Mouse (Mus musculus) stomach, adult 2 months (tissue): ENCODE data around the gene Sec23b. TPM values are rescaled to one million over a fixed set of nuclear protein-coding genes. Genes with fewer than 3 reads are reported as not detected.

ENCODE experiments used
- polyA plus RNA-seq: library from polyadenylated mRNA; depleted of rRNA; stranded (reverse); fragments of >200 nt; gene quantifications from 2 replicates; pipeline ENCODE4 v1.2.3, GENCODE M21; 2012; rRNA removed

Gene Sec23b
- 20.6 and 21.8 TPM in 2 replicates for polyA plus RNA-seq

DNA sequence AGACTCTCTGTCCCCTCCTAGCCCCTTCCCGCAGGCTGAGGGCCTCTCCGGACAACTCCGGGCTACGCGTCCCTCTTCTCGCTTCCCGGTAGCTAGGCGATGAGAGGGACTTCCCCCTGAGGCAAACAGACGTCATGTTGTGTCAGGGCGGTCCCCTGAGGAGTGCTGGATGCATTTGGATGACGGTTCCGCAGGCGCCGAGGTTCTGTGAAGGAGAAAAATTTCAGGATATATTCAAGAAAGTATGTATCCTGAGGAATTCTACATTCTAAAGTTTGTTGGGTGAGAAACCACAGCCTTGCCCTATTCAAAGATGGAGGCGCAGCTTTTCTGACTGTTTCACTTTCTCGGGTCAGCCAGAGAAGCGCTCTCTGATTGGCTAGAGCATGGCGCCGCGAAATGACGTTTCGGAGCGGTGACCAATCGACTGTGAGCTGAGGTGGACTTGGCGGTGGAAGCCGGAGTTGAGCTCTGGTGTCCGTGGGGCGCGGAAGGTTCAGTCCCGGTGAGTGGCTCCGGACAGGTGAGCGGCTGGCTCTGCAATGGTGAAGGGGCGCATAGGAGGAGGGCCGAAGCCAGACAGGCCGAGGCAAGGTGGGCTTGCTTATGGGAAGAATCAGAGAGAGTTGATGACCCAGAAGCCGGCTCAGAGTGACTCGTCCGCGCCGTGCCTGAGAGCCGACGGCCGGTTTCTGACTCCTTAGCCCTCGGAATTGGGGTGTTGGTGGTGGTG, at the start of gene Sec23b:
Gene Sec23b (plus strand): TSS at position 410 of the 733 bp plus-strand sequence.

DNA sequence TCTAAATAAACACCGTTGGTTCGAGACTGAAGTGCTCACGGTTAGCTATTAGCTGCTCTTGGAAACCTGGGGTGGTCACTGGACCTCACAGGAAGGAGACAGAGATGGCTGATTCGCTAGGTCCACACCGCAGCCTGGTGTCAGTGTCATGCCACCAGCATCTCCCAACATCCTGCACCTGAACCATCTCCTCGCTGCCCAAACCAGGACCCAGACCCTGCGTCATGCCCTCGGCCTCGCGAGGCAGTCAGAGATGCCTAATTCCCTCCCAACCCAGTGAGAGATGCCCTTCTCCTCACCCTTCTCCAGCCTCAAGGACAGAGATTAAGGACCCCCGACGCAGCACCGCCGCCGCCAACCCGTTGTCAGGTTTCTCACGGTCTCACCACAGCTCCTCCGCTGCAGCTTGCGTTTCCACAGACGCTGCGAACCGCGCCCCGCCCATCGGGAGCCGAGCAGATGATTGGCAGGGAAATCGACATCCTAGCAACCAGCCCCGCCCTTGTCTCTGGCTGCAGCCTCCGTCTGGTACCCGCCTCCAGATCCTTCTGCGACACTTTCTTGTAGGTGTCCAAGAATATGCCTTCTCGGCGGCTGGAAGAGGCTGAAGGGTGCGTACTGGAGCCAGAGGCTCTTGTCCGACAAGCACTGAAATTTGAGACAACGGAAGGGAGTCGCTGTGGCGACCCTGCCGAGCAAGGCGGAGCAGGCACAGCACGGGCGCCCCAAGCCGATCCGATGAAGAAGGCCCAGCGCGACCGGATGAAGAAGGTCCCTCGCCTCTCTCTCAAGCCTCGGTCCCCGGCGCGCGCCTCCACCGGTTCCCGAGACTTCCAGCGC, 28.8 kb upstream of the Sec23b start, which contains the start of the genes Dzank1 and Polr3f:
Gene Dzank1 (minus strand): TSS at position 434 of the 840 bp plus-strand sequence.
Gene Polr3f (plus strand): TSS at position 738 of the 840 bp plus-strand sequence.

DNA sequence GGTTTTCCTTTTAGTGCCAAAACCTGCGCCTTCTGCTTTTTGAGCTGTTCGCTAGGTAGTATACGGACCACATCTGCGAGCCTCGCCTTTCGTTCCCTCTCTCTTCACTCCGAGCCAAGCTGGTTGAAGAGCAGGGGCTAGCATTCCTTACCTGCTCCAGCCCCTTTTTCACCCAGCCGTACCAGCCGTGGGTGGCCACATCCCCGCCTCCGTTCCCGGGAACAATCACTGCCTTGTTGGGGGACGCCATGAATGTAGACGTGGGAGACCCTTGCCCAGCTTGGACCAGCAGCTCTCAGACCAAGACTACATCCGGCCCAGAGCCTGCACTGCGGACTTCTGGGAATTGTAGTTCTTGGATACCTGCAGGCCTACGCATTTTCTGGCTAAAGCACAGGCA, 5.5 kb upstream of the Sec23b start, which contains the start of gene Rbbp9:
Gene Rbbp9 (minus strand): TSS at position 341 of the 400 bp plus-strand sequence.

DNA sequence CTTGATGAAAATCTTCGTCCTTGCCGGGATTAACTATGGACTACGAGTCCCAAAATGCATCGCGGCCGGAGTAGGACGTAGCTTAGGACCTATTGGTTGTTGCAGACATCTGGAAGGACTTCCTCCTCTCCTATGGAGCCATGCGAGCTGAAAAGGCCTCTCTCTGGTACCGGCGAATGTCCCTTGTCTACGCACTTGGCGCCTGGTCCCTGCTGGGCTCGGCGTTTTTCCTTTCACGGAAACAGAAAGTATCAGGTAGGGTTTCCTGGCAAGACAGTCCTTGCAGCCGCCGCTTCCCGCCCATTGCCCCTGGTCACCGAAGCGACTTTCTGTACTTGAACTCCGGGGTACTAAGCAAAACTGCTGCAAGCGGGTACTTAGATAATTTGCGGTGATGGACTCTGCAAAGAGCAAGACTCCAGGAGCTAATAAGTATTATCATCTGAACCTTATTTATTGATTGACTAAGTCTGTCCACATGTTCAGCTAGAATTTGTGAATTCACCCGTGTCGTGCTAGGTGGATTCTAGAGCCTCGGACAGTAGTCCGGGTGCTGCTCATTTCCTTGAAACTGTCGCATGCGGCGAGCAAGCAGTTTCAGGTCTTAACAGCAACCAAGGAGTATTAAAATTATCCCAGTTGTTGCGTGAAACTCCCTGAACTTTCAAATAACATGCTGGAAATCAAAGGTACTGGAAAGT, 38.1 kb downstream of the Sec23b start, which contains the start of gene Smim26:
Gene Smim26 (plus strand): TSS at position 104 of the 701 bp plus-strand sequence.

DNA sequence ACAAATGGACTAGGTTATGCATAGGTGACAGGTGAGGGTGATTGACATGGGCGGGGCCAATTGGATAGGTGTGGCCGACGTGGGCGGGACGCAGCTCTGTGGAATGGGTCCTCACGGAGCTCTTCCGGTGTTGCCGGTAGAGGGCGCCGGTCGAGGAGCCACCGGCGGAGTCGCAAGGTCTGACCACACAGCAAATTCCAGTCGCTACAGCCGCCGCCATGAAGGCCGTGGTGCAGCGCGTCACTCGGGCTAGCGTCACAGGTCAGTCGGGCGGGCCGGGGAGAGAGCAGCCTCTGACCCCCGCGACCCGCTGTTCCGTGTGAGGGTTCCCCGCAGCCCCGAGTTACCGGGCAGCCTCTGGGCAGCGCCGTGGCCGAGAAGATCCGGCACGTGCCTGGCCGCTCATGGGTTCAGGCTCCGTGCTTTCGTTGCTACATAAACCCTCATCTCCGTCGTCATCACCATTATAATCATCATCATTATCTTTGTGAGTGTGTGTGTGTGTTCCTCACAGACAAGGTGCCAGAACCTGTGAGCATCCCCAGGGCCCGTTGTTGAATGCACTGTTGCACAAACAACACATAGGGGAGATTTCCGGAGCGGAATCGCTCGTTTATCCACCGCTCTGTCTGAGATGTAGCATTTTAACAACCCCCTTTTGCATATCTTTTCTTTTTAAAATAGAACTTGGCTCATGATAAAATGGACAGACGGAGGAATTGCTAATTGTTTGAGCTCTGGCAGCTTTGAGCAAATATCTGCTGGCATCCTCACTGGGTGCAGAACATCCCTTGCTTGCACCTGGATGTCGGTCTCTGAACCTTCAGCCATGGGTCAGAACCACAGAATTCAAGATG, 44.0 kb downstream of the Sec23b start, which contains the start of gene Dtd1:
Gene Dtd1 (plus strand): TSS at position 67 of the 857 bp plus-strand sequence.

Other genes with a start within 250 kb of the Sec23b start
- gene Ovol2, start 224.1 kb upstream of the Sec23b start, polyA plus RNA-seq, result 12.7 and 21.5 TPM in 2 replicates
- gene Kat14, start 187.2 kb upstream of the Sec23b start, polyA plus RNA-seq, result 10.4 and 14.7 TPM in 2 replicates
- gene Pet117, start 187.2 kb upstream of the Sec23b start, polyA plus RNA-seq, result not detected in 2 replicates
- gene Dzank1, start 28.8 kb upstream of the Sec23b start, polyA plus RNA-seq, result 0.08 and 0.18 TPM in 2 replicates
- 0.31 and 1.3 TPM in 2 replicates for gene Polr3f, start 28.5 kb upstream of the Sec23b start, polyA plus RNA-seq
- 2.0 and 2.6 TPM in 2 replicates for gene Rbbp9, start 5.4 kb upstream of the Sec23b start, polyA plus RNA-seq
- 0.49 TPM in 1 of 2 replicates, not detected in the other for gene Smim26, start 37.8 kb downstream of the Sec23b start, polyA plus RNA-seq
- gene Dtd1, start 43.7 kb downstream of the Sec23b start, polyA plus RNA-seq, result 2.4 and 3.2 TPM in 2 replicates